Mouse (Mus musculus): ENCODE results near the gene 6430531B16Rik.

Gene 6430531B16Rik

DNA sequence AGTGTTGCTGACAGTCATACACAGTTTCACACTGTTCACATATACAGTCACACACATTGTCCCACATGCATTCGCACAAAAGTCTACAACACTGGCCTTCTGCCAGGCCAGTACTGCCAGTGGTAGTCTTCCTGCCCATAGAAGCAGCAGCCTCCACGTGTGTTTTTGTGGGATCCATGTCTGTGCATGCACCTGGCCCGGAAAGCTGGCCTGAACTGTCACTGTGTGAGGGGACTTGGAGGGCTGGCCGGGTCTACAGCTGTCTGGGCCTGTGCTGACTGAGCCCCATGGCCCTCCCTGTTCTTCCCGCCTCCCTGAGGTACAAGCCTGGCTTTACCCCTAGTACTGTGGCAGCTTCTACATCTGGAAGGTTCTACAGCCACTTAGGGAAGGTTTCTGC lies 7.6 kb downstream of the 6430531B16Rik start:
- DNase-seq (ENCODE audit: low spot score in 2 of 2): no peak

GRCm38 (mm10) chr7:139970216-139970919 lies 8.2 kb downstream of the 6430531B16Rik start:
- no peak for DNase-seq (ENCODE audit: low spot score in 2 of 2)

- DNase-seq (ENCODE audit: low spot score in 2 of 2): peak; percentile 61 to 63
Measured at GRCm38 (mm10) chr7:139969348-139970130, 9.0 kb downstream of the 6430531B16Rik start.

DNA sequence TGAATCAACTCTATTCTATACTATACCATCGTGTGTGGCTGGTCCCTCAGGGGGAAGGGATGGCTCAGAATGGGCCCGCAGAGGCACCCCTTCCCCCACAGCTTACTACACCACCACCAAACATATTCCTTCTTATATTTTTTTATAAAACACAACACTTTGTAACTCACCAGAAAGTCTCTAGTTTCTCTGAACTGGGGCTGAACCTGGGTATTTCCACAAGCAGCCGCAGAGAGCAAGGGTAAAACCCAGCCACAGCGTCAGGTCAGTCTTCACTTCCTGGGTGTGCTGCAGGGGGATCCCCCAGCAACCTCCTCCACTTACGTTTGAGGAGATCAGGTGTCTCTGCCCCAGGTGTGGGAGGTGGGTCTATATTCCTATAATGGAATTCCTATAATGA lies 10.1 kb downstream of the 6430531B16Rik start:
- DNase-seq (ENCODE audit: low spot score in 2 of 2): peak; percentile 70 to 72

GRCm38 (mm10) chr7:139967175-139967574 lies 11.4 kb downstream of the 6430531B16Rik start:
- no peak for DNase-seq (ENCODE audit: low spot score in 2 of 2)

DNA sequence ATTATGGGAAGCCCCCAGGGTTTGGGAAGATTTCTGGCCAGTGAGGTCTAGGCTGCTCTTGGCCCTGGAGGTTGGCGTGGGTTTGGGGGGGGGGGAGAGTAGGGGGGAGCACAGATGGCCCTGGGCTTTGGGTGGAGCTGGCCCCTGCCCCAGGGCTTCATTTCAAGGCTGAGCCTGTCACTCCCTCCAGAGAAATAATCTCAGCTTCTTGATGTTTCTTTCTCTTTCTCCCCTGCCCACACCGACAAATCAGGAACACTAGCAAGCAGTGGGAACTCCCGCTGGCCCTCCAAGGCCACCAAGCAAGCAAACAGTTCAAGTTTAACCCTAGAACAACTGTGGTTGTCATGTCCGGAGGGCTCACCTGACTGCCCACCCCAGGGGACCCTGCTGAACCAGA lies 14.7 kb downstream of the 6430531B16Rik start:
- no peak for DNase-seq (ENCODE audit: low spot score in 2 of 2)

- no peak for DNase-seq (ENCODE audit: low spot score in 2 of 2)
Measured at GRCm38 (mm10) chr7:139961141-139961540, 17.4 kb downstream of the 6430531B16Rik start.

DNA sequence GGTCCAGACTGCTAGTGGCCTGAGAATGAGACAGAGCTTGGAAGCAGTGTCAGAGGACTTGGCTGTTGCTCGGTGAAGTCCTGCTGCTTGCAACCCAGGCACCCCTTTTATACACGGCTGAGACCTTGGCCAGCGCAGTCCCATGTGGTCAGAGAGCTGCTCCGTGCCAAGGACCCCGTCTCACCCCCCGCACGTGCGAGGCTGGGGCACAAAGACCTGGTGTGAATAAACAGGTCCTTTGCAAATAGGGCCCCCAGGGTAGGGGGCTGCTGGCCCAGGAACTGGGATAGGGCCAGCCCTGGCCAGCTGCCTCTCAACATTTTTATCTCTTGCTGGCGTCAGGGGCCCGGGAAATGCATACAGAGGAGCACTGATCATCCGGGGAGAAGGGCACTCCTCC lies 20.6 kb downstream of the 6430531B16Rik start:
- DNase-seq (ENCODE audit: low spot score in 2 of 2): no peak

DNA sequence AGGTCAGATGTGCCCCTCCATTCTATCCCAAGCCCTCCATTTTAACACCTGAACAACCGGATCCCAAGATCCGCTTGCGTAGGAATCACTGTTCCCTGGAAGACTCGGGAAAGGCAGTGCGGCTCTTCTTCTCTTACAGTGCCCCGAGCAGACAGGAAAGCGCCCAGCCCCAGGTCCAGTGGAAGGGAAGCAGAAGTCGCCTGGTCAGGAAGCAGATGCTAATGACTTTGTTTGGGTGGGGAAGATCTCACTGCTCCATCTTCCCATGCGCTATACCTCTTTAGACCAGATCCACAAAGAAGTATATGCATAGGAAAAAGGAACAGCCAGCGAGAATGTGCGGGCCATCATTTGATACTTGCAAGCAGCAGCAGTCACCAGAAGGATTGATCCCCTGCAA lies 21.1 kb downstream of the 6430531B16Rik start:
- no peak for DNase-seq (ENCODE audit: low spot score in 2 of 2)

GRCm38 (mm10) chr7:139956658-139957057 lies 21.9 kb downstream of the 6430531B16Rik start:
- no peak for DNase-seq (ENCODE audit: low spot score in 2 of 2)

- DNase-seq (ENCODE audit: low spot score in 2 of 2): no peak
Measured at GRCm38 (mm10) chr7:139955505-139955904, 23.1 kb downstream of the 6430531B16Rik start.

GRCm38 (mm10) chr7:139951991-139952633 lies 26.4 kb downstream of the 6430531B16Rik start:
- DNase-seq (ENCODE audit: low spot score in 2 of 2): no peak

- DNase-seq (ENCODE audit: low spot score in 2 of 2): peak in 1 of 2 experiments; percentile 22
Measured at GRCm38 (mm10) chr7:139951079-139951478, 27.5 kb downstream of the 6430531B16Rik start.

DNA sequence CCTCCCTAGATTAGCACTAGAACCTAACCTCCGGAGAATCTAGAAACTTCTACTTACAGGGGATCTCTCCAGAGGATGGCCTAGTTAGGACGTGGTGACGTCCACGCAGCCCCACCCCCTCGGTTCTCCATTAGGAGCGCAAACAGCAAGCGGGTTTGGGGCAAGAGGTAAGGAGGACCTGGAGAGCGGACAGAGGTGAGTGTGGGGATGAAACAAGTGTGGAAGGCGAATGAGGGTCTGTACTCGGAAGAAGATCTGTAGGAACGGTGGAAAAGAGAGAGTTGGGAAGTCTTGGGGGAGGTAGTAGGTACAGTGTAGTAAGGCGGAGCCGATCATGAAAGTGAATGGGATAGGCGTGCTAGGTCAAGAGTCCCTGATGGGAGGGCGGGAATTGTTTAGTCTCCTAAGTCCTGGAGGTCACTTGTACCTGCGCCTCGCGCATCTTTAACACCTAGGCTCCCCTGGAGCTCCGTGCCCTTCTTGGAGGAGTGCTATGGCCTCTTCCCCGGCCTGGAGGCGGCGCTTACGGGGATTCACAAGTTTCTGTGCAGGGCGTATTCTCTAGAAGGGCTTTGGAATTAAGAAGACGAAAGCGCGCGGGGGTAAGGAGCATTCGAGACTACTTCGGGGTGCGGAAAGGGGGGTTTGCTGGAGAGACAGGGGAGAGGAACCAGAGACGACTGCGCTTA lies 28.1 kb downstream of the 6430531B16Rik start:
- peak; percentile 38 to 46 for DNase-seq (ENCODE audit: low spot score in 2 of 2)

DNA sequence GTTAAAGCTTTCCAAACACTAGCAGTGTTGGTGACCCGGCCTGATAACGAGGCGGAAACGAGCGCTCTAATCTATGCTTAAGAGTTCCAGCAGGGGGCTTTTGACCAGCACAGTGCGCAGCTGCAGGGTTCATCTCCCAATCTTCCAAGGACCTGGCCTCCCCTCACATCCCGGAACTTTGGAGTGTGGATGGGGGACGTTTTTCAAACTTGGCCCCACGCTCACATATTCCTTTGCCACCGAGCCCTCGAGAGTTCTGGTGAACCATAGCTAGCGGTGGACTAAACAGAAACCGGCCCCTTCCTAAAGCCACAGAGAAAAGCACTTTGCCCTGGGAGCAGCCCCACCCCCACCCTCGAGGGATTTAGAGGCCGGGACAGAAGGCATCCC lies 28.7 kb downstream of the 6430531B16Rik start:
- peak; percentile 39 to 44 for DNase-seq (ENCODE audit: low spot score in 2 of 2)

GRCm38 (mm10) chr7:139946032-139946431 lies 32.5 kb downstream of the 6430531B16Rik start:
- DNase-seq (ENCODE audit: low spot score in 2 of 2): no peak

DNA sequence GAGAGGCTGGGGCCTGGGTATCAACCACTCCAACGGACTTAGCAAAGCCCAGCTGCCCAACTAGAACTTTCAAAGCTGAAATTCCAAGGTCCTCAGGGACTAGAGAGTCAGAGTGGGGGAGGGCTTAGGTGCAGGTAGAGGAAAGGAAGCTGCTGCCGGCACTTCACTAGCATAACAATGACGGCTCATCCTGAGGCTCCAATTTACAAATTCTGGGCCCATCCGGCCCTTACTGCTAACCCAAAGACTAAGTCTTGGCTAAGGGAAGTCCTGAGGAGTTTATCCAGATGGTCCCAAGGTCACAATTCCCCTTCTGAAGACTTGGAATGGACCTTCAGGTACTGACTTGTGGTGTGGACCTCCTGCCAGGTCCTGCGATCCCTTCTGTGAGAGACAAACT lies 33.0 kb downstream of the 6430531B16Rik start:
- DNase-seq (ENCODE audit: low spot score in 2 of 2): no peak

- no peak for DNase-seq (ENCODE audit: low spot score in 2 of 2)
Measured at GRCm38 (mm10) chr7:139944291-139945240, 34.0 kb downstream of the 6430531B16Rik start.

DNA sequence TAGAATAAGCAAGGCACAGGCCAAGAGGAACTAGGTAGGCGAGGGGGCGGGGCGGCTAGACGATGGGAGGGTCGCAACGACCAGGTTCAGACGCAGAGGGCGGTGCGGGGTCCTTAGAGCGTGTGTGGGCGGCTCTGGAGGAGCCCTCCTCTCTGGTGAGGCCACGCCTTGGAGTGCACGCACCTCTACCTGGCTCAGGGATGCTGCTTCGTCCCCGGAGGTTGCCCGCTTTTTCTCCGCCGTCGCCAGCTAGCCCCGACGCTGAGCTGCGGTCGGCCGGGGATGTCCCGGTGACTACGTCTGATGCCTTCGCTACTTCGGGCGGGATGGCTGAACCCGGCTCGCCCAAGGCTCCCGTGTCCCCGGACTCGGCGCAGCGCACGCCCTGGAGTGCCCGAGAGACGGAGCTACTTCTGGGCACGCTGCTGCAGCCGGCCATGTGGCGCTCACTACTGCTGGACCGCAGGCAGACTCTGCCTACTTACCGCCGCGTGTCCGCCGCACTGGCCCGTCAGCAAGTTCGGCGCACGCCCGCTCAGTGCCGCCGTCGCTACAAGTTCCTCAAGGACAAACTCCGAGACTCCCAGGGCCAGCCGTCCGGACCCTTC lies 34.8 kb downstream of the 6430531B16Rik start, which contains the start of gene Utf1:
Utf1 (plus strand) TSS at position 116 of the 608 bp plus-strand sequence.
- no peak for DNase-seq (ENCODE audit: low spot score in 2 of 2)

GRCm38 (mm10) chr7:139940476-139941209 lies 37.9 kb downstream of the 6430531B16Rik start:
- DNase-seq (ENCODE audit: low spot score in 2 of 2): no peak

Data from spleen, postnatal 36 days (tissue).